Mouse (Mus musculus): Measurements from ENCODE around the gene Trdmt1. TPM values are rescaled to one million over a fixed set of nuclear protein-coding genes. Genes with fewer than 3 reads are reported as not detected.

The Trdmt1 gene
- total RNA-seq, 2 experiments from 2014 or later, result 6.6 to 9.1 TPM

GRCm38 (mm10) chr2:13559303-13559702 lies 14.8 kb upstream of the Trdmt1 start:
- intact Hi-C loops (cut with DNase I), result no loop called here
- no peak for DNase-seq

- intact Hi-C loops (cut with DNase I), result no loop called here
- peak in 1 of 2 experiments; percentile 29 for DNase-seq
These were observed 14.3 kb upstream of the Trdmt1 start for GRCm38 (mm10) chr2:13558607-13559262.

DNA sequence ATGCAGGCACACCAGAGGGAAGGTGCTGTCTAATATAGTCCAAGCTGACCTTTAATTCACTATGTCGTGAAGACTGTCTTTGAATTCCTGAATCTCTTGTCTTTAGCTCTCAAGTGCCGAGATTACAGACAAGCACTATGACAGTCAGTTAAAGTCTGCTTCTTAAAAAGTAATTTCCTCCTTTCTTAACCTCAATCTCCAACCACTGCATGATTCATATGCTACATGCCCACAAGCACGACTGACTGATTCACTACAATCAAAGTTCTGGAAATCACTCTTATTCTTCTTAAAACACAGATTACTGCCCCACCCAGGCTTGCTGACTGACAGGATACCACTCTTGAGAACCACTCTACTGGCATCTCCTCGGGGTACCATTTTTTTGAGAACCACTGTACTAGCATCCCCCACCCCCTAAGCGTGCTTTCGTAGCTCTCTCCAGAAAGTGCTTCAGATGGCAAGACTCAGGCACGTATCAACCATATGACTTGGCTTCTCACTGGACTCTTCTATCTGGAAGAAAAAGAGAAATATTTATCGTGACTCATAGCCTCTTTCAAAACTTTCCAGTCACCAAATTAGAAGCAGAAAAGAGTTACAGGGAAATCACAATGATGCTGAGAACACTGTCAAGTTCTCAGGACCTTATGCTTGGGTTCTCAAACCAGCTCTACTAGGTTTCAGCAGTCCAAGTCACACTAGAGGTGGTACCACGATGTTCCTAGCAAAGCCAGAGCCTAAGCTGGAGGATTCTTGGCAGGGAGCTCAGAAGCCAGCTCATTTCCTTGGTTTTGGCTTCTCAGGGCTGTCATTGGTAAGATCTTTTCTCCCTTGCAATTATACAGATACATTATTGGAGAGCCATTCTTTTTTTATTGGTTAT lies 12.9 kb upstream of the Trdmt1 start:
- intact Hi-C loops (cut with DNase I), result no loop called here
- DNase-seq, result peak in 1 of 2 experiments; percentile 14

DNA sequence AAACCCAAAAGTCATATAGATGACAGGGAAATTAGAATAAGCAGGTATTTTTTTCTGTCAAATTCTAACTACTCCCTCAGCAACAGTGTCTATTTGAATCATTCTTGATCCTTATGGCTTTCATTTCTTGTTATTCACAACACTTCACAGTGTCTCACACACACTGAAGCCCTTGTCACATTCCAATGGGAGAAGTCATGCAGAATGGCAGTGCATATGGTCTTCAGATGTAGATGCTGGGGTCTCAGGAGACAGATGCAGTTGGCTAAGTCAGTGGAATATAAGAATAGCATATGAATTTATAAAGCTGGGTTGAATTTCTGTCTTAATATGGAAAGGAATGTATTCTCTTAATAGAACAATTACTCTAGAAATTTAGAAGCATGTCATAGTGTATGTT lies 11.8 kb upstream of the Trdmt1 start:
- DNase-seq, result no peak
- intact Hi-C loops (cut with DNase I), result no loop called here

DNA sequence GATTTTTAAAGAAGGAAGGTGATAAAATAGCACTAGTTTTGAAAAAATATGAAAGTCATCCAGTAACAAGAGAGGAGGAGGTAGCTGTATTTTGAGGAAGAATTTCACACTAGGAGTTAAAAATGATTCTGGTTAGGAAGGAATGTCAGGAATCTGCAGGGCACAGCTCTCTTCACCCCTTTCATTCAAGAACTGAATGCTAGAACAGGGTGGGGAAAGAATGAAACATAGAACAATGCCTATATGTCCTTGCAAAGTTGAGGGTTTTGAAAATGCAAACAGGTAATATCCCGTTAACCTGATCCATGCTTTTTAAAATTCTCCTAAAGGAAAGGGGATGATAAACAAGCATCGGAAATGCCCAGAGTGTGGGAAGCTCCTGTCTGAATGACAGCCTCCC lies 9.5 kb upstream of the Trdmt1 start:
- no peak for DNase-seq
- intact Hi-C loops (cut with DNase I), result no loop called here

- DNase-seq, result no peak
- intact Hi-C loops (cut with DNase I), result no loop called here
These were observed 4.3 kb upstream of the Trdmt1 start for GRCm38 (mm10) chr2:13548749-13549148.

- DNase-seq, result no peak
- intact Hi-C loops (cut with DNase I), result loop anchor here (2.0 kb wide), 1 partner anchor 29 kb away; the partner anchor contains the start of gene Vim
These were observed 846 bp downstream of the Trdmt1 start for GRCm38 (mm10) chr2:13543519-13544124.

DNA sequence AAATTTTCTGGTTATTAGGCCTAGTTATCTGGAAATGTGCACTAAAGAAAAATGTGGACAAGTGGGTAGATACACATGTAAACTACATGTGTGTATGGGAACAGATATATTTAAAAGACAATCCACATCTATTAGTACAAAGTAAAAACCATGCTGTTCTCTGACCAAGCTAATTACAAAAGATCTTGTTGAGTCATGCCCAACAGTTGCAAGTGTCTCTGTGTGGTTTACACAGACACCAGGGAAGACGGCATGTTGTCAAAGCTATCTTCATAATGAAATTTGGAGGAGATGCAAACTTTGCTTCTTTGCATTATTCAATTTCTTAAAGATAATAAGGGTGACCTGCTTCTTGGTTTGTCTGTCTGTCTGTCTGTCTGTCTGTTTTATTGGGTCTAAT lies 4.6 kb downstream of the Trdmt1 start:
- no peak for DNase-seq
- intact Hi-C loops (cut with DNase I), result no loop called here

DNA sequence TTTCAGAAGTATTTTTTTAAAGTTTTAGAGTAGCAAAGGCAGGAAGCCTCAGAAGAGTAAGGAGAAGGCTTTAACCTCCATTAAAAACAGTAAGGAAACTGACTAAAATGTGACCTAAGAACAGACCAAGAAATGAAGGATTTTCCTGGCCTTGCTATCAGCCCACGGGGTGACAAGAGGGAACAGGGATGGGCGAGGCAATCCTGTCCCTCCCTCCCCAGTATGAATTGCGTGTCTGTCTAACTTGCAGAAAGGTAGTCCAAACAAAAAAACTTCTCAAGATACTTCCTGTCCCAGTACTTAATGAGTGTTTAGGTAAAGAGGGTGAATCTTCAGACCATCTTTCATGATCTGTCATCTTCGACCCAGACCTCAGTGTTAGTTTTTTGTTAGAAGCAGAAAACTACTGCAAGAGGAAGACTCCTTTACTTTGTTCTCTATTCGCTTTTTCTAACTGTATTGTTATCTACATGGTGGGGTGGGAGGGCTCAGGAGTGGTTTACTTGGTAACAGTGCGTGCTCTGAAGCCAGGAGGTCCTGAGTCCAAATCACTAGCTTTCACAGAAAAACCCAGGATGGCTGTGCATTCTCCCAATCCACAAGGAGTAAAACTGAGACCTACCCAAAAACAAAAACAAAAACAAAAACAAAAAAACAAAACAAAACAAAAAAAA lies 5.6 kb downstream of the Trdmt1 start:
- intact Hi-C loops (cut with DNase I), result no loop called here
- no peak for DNase-seq

DNA sequence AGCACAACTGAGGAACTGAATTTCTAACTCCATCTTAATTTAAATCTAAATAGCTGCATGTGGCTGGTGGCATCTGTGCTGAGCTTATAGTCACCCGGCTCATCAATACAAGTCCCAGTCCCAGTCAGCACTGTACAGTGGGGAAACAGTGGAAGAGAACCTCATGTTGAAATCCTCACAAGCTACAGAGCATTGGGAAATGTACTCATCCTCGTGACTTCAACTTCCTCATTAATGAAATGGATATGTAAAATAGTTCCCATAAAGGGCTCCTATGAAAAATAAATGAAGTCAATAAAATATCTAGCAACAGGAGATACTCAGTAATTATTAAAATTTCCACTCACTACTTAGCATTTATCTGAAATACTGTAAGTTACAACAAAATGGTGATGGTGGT lies 6.2 kb downstream of the Trdmt1 start:
- intact Hi-C loops (cut with DNase I), result no loop called here
- no peak for DNase-seq

- intact Hi-C loops (cut with DNase I), result no loop called here
- no peak for DNase-seq
These were observed 6.7 kb downstream of the Trdmt1 start for GRCm38 (mm10) chr2:13537733-13538132.

DNA sequence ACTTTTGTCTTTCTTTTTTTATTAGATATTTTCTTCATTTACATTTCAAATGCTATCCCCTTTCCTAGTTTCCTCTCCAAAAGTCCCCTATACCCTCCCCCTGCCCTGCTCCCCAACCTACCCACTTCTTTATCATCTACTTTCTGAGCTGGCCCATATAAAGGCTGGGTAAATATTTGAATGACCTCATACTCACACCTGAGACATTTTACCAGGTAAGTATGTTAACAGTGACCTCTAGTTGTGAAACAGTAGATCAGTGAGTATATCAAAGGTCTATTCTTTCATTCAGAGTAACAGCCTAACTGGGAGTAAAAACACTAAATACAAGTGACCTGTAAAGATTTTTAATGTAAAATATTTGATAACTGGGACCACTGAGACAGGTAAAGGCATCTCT lies 7.7 kb downstream of the Trdmt1 start:
- DNase-seq, result no peak
- intact Hi-C loops (cut with DNase I), result no loop called here

DNA sequence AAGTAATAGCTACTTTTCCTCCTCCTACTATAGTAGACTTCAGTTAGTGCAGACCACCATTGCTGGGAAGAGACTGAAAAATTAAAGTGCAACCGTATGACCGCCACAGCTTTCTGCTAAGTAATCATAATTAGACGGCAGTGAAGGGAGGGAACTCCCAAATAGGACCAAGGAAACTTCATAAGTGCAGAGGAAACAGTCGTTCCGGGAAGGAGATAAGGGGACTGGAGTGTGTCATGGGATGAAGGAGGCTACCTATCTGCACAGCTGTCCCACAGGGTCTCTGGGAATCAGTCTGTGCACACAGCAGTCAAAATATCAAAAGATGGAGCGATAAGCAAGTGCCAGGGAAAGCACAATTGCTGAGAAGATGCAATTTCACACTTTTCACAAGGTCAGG lies 13.8 kb downstream of the Trdmt1 start:
- no peak for DNase-seq
- intact Hi-C loops (cut with DNase I), result no loop called here

GRCm38 (mm10) chr2:13529253-13529933 lies 15.1 kb downstream of the Trdmt1 start:
- no peak for DNase-seq
- intact Hi-C loops (cut with DNase I), result loop anchor here (5.0 kb wide), 1 partner anchor 137 kb away; no protein-coding TSS in a partner anchor

GRCm38 (mm10) chr2:13527531-13527930 lies 16.9 kb downstream of the Trdmt1 start:
- intact Hi-C loops (cut with DNase I), result loop anchor here (5.0 kb wide), 1 partner anchor 135 kb away; no protein-coding TSS in a partner anchor
- DNase-seq, result peak in 1 of 2 experiments; percentile 28

DNA sequence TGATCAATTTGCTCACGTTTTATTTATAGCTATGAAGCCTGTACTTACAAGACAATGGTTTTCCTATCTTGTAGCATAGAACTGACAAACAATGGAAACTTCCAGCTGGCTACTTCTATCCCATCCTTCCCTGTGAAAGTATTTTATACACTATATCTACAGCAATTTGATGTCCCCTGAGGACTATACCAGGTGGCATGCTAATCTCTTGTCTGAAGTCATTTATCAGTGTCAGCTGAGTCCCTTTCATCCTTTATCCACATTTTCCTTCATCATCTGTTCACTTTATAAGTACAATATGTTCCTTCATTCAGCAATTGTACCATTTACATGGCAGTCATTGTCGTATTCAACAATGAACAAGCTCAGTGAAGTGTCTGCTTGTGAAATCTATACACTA lies 17.3 kb downstream of the Trdmt1 start:
- no peak for DNase-seq
- intact Hi-C loops (cut with DNase I), result loop anchor here (5.0 kb wide), 1 partner anchor 135 kb away; no protein-coding TSS in a partner anchor

DNA sequence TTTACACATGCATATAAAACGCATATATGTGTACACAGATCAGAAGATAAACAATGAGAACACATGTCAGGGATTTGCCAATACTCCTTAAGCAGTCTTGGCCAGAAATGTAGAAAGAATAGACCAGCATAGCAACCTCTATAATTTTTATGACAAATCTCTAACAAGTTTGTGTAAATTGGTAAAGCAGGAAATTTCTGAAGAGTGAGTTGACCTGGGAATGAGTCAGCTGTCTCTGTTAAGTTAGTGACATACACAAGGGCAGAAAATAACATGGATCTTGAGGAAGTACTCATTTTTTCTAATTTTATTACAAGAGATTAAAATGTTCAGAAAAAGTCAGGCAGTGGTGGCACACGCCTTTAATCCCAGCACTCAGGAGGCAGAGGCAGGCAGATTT lies 18.3 kb downstream of the Trdmt1 start:
- intact Hi-C loops (cut with DNase I), result loop anchor here (5.0 kb wide), 1 partner anchor 134 kb away; no protein-coding TSS in a partner anchor
- no peak for DNase-seq

DNA sequence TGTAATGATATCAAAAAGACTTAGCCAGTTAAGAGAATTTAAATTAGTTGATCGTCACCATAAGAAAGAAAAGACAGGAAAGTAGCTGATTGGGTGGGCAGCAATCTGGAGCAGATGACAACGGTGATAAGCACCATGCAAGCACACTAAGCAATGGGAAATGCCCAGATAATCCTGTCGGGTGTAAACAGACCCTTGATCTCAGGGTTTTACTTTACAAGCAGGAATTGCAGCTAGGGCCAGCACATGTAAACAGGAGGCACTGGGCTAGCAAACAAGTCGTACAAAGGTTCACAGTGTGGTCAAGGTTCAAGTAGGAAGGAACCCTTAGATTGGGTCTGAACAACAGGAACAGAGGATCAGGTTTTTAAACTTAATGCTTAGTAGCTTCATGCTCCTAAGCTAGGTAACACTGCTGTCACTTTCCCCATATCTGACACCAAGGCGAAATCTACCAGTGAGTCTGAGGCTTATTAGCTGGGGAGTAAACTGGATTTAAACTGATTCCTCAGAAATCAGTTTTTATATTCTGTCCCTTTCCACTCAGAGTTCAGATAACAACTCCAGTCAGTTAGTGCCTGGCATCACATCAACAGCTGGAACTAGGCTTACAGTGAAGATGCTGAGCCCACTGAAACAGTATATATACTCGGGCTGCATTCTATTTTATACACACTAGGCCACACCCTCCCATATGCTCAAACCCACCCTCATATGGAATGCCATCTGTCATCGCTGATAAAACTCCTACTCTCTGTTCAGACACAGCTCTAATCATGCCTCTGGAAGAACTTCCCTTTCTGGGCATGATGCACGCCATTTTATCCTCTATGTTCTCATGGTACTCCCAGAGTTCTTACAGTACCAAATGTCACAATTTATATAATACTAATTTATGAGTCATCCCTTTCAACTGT lies 20.7 kb downstream of the Trdmt1 start:
- DNase-seq, result no peak
- intact Hi-C loops (cut with DNase I), result no loop called here

GRCm38 (mm10) chr2:13522106-13522505 lies 22.4 kb downstream of the Trdmt1 start:
- DNase-seq, result no peak
- intact Hi-C loops (cut with DNase I), result no loop called here

Data from heart, postnatal 14 days (tissue).